Mouse (Mus musculus) liver, postnatal 0 days (tissue): ENCODE results near the gene Epha7.

Source experiments
- CTCF ChIP-seq: sonication (generic); IDR thresholded peaks from 2 replicates; pipeline ENCODE4 v1.5.1; 2016; ENCODE audit warnings: antibody characterized with exemption, low read depth
- EP300 ChIP-seq: IDR thresholded peaks from 2 replicates; pipeline ENCODE4 v1.6.1; 2016; ENCODE audit warnings: antibody characterized with exemption, low read depth, mild to moderate bottlenecking

DNA sequence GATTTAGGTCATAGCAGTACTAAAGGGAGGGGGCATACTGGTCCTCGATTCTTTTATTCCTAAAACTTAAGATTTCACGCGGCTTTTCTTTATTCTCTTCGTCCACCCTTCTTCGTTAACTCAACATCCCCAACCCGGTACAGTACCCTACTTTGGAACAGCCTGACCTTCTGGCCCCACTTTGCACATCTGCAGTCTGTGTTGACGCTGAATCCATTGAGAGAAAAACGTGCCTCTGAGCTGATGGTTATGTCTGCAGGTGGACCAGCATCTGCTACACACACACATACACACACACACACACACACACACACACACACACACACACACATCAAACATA is 1.5 kb downstream of the Epha7 start:
- no peak for TF ChIP-seq CTCF
- TF ChIP-seq EP300: no peak
